ENCODE assay signal across 17 mouse cellular contexts in the genomic region with DNA sequence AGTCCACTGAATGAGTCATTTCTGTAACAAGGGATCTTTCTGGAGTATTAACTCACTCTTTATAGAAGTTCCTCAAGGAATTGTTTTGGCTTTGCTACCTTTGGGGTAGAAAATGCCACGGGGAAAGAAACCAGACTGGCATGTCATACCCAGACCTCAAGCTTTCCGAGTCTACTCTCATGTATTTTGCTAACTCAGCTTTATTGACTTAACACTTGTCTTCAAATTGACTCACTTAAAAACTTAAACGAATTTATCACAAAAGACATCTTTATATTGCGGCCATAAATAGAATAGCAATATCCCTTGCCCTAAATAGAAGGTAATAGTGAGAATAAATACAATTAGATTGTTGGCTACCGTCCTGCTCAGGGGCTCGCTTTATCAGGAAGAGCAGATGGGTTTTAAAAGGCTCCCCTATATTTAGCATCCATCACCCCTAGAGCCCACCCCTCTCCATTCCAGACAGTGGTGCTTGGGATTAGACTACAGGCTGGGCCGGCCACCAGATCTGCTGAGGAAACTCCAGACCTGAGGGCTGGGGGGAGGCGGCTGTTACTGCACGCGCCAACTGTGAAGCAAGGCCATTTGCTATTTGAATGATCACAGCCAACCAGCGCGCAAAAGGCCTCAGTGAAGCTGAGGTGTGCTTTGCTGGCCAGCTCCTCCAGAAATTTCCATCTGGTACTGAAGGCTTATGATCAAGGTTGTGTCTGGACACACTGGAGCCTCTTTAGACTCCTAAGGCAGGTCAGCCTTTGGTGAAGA. TPM values are rescaled to one million over a fixed set of nuclear protein-coding genes. Genes with fewer than 3 reads are reported as not detected.
"Had no signal": no experiment of that assay in that cellular context is flagged by ENCODE, and none has a peak within 500 bp of the region (broad histone marks: within the 10 kb centered on the region; RNA-seq: fewer than 3 reads in every experiment).

No protein-coding gene starts in this region.

- DNase-seq: lung, adult 18-20 months; lung, embryonic 14.5 days; lung, postnatal 10 days; lung, postnatal 4 days; right cerebral cortex, postnatal 14 days; thymus, adult 2 months; thymus, postnatal 25 days; thymus, postnatal 4 days had no signal

- H3K9me3 ChIP-seq: midbrain, embryonic 10.5 days; midbrain, embryonic 12.5 days; midbrain, embryonic 15.5 days; neural tube, embryonic 12.5 days; stomach, embryonic 15.5 days had no signal

- H3K36me3 ChIP-seq: stomach, embryonic 15.5 days had no signal

- H3K9ac ChIP-seq: lung, embryonic 14.5 days; midbrain, embryonic 12.5 days; midbrain, embryonic 15.5 days; neural tube, embryonic 12.5 days; stomach, embryonic 15.5 days had no signal

- H3K4me3 ChIP-seq: midbrain, embryonic 10.5 days; midbrain, embryonic 12.5 days; midbrain, embryonic 15.5 days; neural tube, embryonic 12.5 days; stomach, embryonic 15.5 days had no signal

- H3K27ac ChIP-seq: midbrain, embryonic 10.5 days; midbrain, embryonic 12.5 days; midbrain, embryonic 15.5 days; neural tube, embryonic 12.5 days; stomach, embryonic 15.5 days; stomach, postnatal 0 days had no signal

- H3K4me1 ChIP-seq: stomach, embryonic 15.5 days had no signal

- H3K4me2 ChIP-seq: lung, embryonic 14.5 days; midbrain, embryonic 12.5 days; midbrain, embryonic 15.5 days; neural tube, embryonic 12.5 days; stomach, embryonic 15.5 days had no signal

- H3K27me3 ChIP-seq: midbrain, embryonic 12.5 days; midbrain, embryonic 15.5 days; neural tube, embryonic 12.5 days; stomach, embryonic 15.5 days had no signal

- ATAC-seq: midbrain, embryonic 15.5 days had no signal

RNA-seq across cellular contexts. Expression of a gene that starts 12.6 kb away (rescaled TPM):
- total RNA-seq: megakaryocyte-erythroid progenitor cell, adult 5-6 weeks; monocyte, adult 5-6 weeks; neutrophil, adult 5-6 weeks had no signal
